Mouse (Mus musculus): Measurements from ENCODE around the gene Dnah6. TPM values are rescaled to one million over a fixed set of nuclear protein-coding genes. Genes with fewer than 3 reads are reported as not detected.

Dnah6 gene
- under 1 TPM; 0.05 to 0.11 TPM for total RNA-seq (2021)
- long read RNA-seq, experiment 1, partial matches to known transcripts = 1 of 1 reads
- long read RNA-seq, experiment 1, other reads (novel, unspliced or antisense) = 0 of 1 reads
- long read RNA-seq, experiment 2 = 0 reads

DNA sequence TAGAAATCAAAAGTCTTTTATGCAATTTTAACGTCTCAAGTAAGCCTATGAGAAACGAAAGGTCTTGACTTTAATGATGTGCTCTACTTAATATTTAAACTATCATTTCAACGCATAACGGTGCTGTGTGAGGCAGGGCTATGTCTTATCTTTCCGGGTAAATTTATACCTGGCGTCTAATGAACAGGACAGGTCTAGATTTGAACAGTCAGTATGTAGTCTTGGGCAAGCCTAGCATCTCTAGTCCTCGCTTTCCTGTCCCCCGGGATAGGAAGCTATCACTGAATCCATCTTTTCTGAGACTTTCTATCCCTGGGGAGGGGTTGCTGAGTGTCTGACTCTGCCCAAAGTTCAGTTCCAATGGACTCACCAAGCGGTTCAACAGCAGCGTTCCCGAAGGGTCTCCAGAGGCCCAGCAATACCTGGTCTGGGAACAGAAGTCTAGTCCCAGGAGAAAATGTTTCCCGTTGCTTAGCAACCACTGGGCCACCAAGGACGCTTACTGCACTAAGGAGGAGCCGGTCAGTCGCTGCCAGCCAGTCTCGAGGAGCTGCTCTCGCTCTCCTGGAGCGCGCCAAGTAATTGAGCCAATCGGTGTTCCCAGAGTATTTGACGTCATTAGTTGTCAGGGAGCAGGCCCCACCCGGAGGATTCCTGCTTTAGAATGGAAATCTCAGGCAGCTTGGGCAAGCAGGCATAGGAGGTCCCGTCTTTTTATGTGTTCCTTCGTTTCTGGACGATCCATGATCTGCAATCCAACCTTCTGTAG, at the start of gene Dnah6:
TSS of gene Dnah6 (minus strand) at position 463 of the 769 bp plus-strand sequence.
- peak; percentile 79 for DNase-seq

DNA sequence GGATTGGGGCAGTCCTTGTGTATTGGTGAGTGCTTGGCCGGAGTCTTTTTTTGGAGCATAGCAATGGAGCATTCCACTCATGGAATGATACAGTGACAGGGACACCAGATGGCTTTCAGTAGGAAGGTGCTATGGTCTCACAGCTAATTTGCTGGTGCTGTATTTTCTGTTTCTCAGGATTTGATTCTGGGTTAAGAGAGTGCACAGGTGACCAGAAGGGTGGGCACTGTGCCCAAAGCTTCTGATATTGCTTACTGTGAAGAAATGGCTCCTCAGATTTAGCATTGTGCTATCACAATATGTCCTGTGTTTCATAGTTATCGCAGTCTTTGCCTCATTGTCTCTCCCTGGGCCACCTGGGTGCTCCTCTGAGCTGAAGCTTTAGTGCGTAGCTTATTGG, 47.9 kb upstream of the Dnah6 start:
- no peak for DNase-seq

DNA sequence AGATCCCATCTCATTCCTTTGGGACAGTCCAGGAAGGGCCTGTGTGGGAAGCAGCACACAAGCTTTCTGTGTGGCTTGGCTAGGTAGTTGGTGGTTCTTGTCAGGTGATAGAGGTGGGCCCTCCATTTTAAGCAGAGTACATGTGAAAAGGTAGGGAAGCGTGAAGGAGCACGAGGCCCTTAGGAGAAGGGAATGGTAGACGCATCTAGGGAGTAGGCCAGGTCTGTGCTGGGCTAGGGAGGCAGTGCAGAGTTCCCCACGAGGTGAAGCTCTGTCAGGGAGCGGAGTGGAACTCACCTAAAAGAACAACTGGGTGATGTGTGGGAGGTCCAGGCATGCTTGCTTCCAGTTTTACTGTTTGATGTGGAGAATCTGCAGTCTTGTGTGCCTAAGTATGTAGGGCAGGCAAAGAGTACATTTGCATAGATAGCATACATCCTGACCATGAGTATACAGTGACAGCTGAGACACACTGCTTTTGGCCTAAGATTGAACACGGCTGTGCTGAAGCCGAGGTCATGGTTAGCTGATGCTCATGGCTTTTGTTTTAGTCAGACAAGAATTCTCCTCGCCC, 46.4 kb upstream of the Dnah6 start:
- no peak for DNase-seq

DNA sequence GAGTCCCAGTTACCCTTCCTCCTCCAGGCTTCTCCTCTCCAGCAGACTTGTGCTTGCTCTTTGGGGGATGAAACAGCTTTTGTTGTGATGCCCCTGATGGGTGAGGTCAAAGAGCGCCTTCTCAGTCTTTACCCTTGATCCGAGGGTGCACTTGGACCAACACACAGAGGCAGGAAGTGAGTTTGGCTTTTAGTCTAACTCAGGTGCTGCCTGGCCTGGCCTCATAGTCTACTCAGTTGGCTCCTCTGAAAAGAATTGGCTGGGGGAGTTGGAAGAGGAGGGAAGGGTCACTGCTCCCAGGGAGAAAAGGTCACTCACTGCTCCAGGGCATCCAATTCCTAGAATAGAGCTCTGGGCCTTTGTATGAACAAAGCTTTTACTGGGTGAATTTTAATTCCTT, 43.4 kb upstream of the Dnah6 start:
- DNase-seq = no peak

DNA sequence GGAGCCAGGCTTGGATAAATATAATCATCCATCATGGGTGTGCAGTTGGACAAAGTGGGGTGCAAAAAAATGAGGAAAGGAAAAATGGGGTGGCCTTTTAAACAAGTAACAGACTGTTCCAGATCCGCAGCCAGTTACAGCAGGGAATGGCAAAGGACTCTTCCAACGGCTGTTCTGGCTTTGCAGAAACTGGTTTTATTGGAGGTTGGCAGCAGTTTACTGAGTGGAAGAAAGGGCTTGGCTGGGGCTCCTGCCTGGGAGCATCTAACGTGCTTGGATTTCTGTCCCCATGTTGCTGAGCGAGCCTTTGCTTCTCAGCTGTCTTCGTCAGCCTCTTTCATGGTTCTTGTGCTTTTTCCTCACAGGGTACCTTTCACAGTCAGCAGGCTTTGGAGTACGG, 38.7 kb upstream of the Dnah6 start:
- DNase-seq = no peak

DNA sequence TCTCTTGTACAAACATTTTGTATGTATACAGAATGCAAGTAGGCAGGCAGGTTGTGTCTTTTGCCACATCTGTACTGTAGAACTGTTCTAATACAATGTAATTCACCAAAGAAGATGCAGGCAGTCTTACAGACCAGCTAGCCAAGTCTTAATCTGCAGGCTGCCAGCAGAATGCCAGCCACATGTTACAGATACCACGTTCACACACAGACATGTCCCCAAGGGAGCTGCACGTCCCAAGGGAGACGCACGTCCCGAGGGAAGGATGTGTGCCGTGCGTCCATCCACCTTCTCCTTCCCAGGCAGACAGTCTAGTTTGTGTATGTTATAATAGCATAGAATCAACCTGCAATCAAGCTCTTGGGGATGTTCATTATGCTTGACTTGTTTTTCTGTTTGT, 35.6 kb upstream of the Dnah6 start:
- no peak for DNase-seq

DNA sequence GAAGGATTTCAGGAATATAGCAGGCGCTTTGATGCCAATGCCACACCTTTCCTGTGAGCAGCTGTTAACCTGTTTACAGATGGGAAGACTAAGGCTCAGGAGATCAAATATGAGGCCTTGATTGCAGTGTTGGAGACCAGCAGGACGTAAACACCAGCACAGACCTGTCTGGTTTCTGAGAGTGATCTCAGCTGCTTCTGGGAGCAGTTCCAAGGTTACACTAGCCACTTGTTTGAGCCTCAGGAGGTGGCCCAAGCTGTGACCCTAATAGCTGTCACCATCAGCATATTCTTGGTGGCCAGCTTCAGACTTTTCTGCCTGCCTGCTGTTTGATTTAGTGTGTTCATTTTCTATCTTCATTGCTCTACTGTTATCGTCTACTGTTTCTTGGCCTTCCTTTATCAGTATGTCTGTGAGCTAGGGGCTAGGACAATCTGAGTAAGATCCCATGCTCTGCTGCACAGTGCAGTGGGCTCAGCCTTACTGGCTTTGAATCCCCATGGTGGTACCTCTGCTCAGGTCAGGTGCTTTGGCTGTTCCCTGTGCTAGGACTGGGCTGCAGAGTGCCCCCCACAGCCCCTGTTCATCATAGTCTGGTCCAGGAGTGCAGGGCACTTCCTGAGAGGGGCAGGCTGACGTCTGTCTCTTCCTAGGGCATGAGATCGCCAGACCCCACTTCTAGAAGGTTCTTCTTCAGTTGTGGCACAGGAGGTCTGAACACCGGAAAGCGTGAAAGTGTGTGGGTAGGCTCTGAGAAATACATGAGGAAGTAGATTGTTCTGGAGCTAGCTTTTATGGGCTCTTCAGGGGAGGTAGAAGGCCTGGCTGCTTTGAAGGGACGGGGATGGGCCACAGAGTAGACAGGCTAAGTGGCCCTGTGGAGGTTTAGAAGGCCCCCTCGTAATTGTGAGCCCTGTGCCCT, 33.1 kb upstream of the Dnah6 start:
- DNase-seq = no peak

DNA sequence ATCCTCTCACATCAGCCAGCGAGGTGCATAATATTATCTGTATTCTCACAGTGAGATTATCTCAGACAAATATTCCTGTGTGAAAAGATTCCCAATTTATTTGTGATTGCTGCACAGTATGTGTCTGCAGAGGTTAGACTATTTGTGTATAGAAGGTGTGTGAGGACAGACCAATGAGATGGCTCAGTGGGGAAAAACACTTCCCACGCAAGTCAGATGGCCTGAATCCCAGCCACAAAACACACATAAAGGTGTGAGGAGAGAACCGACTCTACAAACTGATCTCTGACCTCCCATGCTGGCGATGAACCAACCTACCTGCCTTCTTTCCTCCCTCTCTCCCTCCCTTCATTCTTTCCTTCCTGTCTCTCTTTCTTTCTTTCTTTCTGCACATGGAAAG, 32.1 kb upstream of the Dnah6 start:
- no peak for DNase-seq

DNA sequence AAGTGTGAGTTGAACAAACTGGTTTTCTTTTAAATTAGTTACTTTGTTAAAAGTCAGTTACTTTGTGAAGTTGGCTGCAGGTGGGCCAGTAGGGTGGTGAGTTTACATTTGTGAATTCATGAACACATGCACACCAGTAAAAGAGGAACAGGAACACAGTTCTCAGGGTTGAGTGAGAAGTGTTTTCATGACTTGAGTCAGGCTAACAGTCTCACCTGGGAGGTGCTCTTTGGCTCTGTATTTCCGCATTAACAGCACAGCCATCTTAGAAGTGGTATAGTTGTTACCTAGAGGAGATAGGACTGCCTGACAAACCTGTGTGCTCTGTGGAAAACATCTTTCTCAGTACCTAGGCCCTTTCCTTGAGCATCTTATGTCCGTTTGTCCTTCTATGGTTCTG, 31.6 kb upstream of the Dnah6 start:
- no peak for DNase-seq

DNA sequence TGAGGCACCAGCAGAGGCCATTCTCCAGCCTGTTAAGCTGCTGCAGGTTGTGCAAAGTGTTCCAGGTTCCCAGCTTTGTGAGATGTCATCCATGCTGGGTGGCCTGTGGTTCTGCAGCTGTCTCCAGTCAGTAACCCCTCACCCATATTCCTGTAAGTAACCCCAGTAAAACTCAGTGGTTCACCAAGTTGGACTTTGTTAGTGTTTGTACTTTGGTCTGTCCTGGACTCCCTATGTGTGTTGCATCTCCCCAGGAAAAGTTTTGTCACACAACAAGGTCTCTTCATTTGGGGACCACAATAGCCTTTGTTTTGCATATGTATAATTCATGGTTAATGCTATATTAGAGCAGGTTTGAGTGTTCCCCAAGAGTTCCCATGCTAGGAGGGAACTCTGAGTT, 30.9 kb upstream of the Dnah6 start:
- DNase-seq = no peak

DNA sequence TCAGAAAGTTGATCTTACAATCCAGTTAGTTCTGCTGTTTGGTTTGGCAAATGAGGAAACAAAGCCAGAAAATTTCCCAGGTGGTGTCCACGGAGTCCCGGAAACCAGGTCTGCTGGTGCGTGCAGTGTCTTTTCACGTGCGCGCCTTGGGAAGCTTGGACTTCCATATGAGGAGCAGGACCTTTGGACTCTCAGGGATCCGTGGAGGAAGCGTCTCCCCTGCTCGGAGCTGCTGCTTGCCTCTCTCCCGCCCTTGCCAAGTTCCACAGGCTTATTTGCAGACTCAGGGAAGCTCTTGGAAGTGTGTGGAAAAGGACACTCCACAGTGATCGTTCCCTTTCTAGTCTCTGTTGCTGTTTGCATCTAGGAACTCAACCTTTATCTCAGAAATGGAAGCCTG, 29.9 kb upstream of the Dnah6 start:
- no peak for DNase-seq

DNA sequence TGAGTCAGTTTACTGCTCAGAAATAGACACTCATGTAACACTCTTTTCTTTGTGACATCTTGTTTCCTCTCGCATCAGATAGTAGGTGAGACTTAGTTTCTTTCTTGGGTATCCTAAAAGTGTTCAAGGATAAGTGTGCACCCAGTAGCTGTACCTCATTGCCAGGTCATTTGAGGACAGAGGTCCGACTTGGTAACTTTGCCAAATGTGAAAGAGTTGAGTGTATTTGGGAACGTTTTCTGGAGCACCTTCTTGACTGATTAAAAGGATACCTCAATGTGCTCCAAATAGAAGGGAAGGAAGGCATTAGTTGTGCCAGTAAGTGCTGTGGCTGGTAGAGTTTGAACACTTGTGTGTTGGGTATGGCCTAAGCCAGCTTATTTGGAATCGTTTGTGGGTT, 28.4 kb upstream of the Dnah6 start:
- no peak for DNase-seq

DNA sequence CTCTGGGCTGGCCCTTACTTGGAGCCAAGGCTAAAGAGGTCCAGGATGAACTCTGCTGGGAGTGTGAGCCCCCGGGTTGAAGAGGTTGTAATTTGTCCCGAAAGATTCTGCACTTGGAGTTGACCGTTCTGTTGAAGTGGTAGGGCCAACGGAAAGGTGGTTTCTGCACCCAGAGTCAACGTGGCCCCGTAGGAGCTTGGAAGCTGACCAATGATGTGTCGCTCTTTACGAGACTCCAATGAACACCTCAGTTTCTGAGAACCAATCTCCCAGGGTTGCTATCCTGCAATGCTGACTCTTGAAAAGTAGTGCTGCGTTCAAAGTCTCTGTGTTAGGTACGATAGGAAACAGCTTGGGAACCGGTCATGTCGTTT, 27.6 kb upstream of the Dnah6 start:
- DNase-seq = no peak

DNA sequence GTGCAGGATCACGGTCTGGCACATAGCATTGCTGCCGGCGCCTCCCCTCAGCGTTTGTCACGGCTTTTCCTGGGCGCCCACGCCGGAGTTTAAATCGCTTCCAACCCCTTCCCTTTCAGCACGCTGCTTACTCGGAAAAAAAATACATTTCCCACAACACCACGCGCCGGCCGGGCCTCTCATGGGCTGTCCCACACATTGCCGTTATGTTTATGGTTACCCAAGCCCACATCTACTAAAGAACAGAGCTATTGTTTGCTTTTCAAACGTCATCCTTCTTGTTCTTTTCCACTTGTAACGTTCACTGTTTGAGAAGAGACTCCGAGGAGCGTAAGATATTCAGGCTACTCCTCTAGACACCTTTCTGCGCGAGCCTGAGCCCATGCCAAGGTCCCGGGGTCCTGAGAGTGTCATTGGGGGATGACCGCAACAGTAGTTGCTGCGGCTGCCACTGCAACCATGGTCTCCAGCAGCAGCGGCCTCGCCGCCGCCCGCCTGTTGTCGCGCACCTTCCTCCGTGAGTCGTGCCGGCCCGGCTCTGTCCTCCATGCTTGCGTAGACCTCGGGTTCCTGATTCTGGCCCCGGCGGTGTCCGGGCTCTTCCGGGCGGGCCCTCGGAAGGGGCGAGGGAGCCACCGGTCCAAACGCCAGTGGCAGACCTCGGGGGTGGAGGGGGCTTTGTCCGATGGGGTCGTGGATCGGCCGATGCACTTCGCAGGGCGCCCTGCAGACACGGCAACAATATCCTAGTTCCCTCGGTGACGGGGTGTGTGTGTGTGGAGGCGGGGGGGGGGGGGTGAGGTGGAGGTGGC, 27.0 kb upstream of the Dnah6 start, which contains the start of gene Suclg1:
TSS of gene Suclg1 (plus strand) at position 146 of the 812 bp plus-strand sequence.
- peak; percentile 90 for DNase-seq

DNA sequence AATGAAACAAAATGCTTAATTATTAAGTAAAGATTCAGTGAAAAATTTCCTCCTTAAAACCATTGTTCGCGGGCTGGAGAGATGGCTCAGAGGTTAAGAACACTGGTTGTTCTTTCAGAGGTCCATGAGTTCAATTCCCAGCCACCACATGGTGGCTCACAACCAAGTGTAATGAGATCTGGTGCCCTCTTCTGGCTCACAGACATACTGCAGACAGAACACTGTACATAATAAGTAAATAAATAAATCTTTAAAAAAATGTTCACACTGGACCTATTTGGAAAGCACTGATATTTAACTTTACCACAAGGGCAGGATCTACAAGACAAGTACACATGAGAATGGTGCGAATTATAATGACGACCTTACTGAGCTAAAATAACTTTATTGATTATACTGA, 26.0 kb upstream of the Dnah6 start:
- DNase-seq = no peak

DNA sequence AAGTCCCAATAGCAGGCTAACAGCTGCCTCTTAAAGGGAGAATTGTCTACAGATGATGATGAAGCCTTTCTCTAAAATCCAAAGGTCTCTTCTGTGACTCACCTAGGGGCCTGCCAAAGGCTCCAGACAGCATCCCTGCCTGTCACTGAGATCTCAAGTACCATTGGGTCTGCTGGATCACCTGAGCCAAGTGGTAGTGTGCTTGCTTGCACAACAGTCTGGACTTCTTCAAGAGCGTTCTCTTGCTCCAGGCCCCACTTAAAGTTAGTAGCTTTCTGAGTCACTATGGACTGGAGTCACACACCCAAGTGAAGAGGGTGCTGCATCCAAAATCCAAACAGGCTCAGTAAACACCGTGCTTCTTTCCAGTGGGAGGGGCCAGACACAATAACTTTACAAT, 25.4 kb upstream of the Dnah6 start:
- DNase-seq = no peak

DNA sequence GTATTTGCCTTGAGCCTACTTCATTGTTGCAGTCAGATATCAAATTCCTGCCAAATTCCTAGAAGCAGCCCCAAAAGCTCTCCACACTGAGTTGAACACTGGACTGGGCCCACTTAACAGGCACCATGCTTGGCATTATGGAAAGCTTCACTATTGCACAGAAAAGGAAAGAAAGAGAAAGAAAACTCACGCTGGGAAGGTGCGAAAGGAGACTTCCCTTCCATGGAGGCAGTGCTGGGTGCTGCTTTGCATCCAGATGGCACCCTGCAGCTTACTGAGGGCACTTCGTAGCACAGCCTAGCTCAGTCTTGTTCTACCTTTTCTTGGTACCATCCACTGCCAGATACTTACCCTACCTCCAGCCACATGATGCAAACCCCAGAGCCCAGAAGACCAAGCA, 14.2 kb upstream of the Dnah6 start:
- DNase-seq = no peak

DNA sequence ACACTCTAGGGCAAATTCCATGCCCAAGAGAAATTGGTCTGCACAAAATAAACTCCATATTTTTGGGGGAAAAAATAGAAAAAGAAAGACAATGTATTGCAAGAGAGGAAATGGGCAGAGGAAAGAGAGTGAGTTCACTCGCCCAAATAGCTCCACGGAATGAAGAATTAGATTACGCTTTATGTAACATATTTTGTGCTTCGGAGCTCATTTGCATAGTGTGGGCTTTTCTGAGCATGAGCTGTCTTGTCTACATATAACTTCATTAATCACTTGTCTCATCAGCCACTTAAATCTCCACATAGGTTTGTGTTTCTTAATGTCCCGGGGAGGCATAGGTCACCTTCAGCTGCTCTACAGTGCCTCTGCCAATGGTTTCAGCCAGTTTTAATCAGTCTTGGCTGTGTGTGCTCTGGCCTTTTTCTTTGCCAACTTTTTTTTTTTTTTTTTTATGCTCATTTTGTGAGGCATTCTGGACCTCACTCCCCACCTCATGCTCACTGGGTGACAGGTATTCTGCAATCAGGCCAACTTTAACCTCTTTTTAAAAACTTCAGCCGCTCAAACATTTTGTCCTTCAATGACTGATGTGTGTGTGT, 12.9 kb upstream of the Dnah6 start:
- no peak for DNase-seq

DNA sequence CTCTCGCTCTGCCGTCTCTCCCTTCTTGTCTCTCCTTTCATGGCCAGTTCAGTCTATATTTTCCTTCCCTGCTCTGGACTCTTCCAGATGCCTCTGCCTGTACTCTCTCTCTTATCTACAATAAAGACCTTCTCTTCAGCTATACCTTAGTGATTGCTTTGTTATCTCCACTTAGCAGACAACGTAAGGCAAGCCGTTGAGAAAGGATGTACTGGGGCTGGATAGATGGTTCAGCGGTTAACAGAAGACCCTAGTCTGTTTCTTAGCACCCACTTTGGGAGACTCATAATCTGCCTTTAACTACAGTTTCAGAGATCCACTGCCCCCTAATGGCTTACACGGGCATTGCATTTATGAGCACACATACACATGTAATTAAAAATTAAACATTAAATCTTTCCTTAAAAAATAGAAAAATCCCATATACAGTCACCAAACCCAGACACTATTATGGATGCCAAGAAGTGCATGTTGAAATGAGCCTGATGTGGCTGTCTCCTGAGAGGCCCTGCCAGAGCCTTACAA, 11.8 kb upstream of the Dnah6 start:
- DNase-seq = no peak

DNA sequence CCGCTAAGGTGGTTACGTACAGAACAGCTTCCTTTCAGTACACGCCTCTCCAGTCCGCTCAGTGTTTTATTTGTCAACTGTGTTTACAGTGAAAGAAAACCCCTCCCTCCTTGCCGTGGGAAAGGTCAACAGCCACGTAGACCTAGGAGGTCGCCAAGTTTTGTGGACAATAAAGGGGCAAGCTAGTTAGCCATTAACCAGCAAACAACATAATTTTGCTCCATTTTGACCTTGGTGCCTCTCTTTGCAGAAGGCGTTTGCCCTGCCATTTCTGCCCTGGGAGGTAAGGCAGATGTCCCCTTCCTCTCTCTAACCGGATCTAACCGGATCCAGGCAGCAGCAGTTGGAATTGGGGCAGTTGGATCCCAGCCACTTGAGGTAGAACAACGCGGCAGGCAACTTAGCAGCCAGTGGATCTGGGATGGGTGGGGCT, 10.7 kb upstream of the Dnah6 start:
- DNase-seq = no peak

DNA sequence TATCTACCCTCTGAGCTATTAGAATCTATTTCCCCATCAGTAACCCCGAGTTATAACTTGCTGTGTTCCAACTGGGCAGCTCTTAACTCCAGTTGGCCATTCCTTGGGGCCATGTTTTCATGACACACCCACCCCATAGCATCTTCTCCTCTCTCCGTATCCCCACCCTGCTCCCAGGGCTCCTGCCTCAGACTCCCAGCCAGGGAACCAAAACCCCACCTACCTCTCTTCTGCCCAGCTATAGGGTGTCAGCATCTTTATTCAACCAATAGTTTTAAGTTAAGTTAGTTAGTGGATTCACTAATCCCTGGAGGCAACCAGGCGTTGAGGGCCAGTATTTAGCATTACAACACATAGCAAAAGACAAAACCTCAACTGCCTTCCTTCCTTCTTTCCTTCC, 7.4 kb upstream of the Dnah6 start:
- DNase-seq = no peak

Data from gastrocnemius, postnatal 10 days (tissue).